Mouse (Mus musculus) embryonic facial prominence, embryonic 12.5 days (tissue): ENCODE measurements around the gene Atp2a3. TPM values are rescaled to one million over a fixed set of nuclear protein-coding genes. Genes with fewer than 3 reads are reported as not detected.

Source experiments
- ATAC-seq: fragments of 200-750 bp; cut with Nextera tagmentation; 2 replicates; pipeline ENCODE4 v1.8.0; 2017; ENCODE audit not compliant: insufficient number of reproducible peaks, insufficient read depth, low FRiP score, low TSS enrichment
- H3K27ac ChIP-seq: fragments of 300-500 bp; sonication (generic); 2 replicates; pipeline ENCODE4 v1.5.1; 2016; ENCODE audit warnings: mild to moderate bottlenecking
- H3K27me3 ChIP-seq: fragments of 300-500 bp; sonication (generic); 2 replicates; pipeline ENCODE4 v1.6.1; 2016; ENCODE audit warnings: mild to moderate bottlenecking, moderate library complexity
- H3K36me3 ChIP-seq: fragments of 300-500 bp; sonication (generic); 2 replicates; pipeline ENCODE4 v1.6.1; 2016; ENCODE audit warnings: mild to moderate bottlenecking
- H3K4me1 ChIP-seq: fragments of 300-500 bp; sonication (generic); 2 replicates; pipeline ENCODE4 v1.6.1; 2016
- H3K4me2 ChIP-seq: fragments of 300-500 bp; sonication (generic); replicated peaks from 2 replicates; pipeline ENCODE4 v1.6.1; 2016; ENCODE audit warnings: mild to moderate bottlenecking, moderate library complexity
- H3K4me3 ChIP-seq: fragments of 300-500 bp; sonication (generic); 2 replicates; pipeline ENCODE4 v1.5.1; 2016; ENCODE audit warnings: mild to moderate bottlenecking
- H3K9ac ChIP-seq: fragments of 300-500 bp; sonication (generic); 2 replicates; pipeline ENCODE4 v1.6.1; 2016; ENCODE audit warnings: mild to moderate bottlenecking, moderate library complexity
- H3K9me3 ChIP-seq: fragments of 300-500 bp; sonication (generic); 2 replicates; pipeline ENCODE4 v1.6.1; 2016; ENCODE audit warnings: mild to moderate bottlenecking, moderate library complexity
- whole genome bisulfite sequencing: fragments of 180-500 bp; shearing (Covaris S2); methylation state at CpG from one replicate; pipeline ENCODE4 v1.1.7; 2016; 5-methylcytosine and 5-hydroxymethylcytosine counted together
- microRNA-seq: library from miRNA; unstranded; fragments of <30 nt; microRNA quantifications from one replicate; pipeline ENCODE4, GENCODE M21; 2017
- polyA plus RNA-seq: library from polyadenylated mRNA; unstranded; fragments of >200 nt; fragmentation: Nextera tagmentation; extraction: Ambion mirVana; gene quantifications from 2 replicates; pipeline ENCODE4 v1.2.1, GENCODE M21; 2016

Atp2a3 gene
- polyA plus RNA-seq, 1 experiment from 2014 or later, result 2.3 TPM

DNA sequence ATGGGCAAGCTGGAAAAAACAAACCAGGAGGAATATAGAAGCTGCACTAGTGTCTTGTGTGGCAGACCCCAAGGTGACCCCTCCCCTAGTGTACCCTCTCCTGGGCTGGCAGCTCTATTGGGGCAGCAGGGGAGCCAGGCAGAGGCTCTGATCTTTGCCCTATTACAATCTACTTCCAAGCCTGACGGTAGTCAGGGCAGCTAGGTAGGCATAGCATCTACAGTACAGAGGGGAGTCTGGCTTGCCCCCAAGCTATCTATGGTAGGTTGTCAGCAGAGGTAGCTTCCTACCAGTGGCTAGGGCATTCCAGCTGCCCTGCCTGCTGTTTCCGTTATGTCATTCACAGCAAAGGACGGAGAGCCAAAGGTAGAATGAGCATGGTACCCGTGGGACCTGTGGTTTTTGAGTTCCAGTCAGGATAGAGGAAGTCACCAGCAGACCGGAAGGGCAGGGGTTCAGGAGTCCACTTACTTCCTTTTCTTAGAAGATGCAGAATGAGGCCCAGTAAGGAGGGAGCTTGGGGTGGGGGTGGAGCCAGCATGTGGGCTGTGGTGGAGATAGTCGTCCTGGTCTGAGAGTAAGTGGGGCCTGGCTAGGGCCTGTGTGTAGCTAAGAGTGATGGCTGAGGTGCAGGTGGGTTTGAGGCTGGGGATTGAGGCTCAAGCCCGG is 63.4 kb downstream of the Atp2a3 start:
- Histone ChIP-seq H3K27ac (no peak overlapping the region), H3K27me3 (peaks cover 26% of the 10 kb centered on the region), H3K36me3 (no peaks in the 10 kb centered on the region), H3K9me3 (no peaks in the 10 kb centered on the region), H3K4me3 (no peak overlapping the region), H3K4me2 (no peak overlapping the region), H3K9ac (no peak overlapping the region), H3K4me1 (peaks cover 24% of the 10 kb centered on the region)
- WGBS, result 44% methylated on average over 7 of the region's 7 CpGs
- no peak for ATAC-seq

DNA sequence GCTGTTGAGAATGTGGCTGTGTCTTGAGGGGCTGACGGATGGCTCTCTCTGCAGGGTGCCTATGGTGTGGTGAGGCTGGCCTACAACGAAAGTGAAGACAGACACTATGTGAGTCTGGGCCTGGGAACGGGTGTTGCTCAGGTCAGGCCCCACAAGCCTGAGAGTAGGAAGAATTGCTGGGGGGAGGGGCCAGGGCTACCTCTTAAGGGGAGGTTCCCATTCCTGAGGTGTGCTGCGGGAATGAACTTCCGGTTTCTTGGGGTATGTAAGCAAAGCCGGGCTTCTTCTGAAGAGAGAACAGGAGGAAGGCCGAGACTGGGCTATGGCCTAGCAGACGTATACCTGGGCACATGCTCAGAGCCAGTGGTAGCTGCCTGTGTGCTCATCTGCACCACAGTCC is 66.0 kb downstream of the Atp2a3 start:
- H3K4me3 ChIP-seq, result no peak overlapping the region
- no peak overlapping the region for H3K9ac ChIP-seq
- ATAC-seq, result no peak
- H3K27ac ChIP-seq, result no peak overlapping the region
- peaks cover 22% of the 10 kb centered on the region for H3K4me1 ChIP-seq
- H3K9me3 ChIP-seq, result no peaks in the 10 kb centered on the region
- no peak overlapping the region for H3K4me2 ChIP-seq
- H3K27me3 ChIP-seq, result peaks cover under 1% of the 10 kb centered on the region; the same call in 1 of the 2 replicates
- H3K36me3 ChIP-seq, result no peaks in the 10 kb centered on the region
- 46% methylated on average over 8 of the region's 8 CpGs for WGBS

DNA sequence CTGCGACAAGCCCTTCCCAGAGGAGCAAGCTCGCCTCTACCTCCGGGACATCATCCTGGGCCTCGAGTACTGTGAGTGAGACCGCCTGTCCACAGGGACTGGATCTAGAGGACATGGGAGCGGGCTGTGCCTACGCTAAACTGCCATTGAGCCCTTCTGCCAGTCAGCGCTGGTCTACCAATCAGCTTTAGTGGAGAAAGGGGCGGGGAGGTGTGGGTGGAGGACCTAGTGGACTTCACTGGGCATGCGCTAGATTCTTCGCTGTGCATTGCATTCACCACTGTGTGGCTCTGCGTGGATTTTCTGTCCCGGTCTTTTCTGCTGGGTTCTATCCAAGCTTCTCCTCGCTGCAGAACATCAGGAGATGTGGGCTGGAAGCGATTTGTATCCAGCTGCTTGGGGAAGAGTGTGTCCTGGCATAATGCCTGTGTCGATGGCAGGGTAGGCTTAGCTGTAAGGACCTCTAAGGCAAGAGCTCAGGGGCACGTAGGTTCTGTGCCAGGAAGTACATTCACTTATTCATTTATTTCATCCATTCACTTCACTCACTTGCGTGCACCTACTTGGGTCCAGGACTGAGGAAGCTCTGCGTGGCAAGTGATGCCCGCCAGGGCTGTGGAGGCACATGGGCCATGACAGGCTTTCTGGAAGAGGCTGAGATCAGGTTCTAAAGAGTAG is 70.0 kb downstream of the Atp2a3 start:
- Histone ChIP-seq H3K9me3 (no peaks in the 10 kb centered on the region), H3K4me3 (peak overlapping the region; percentile 34), H3K4me1 (peaks cover 5% of the 10 kb centered on the region), H3K9ac (peak overlapping the region; percentile 38; the same call in 1 of the 2 replicates), H3K27me3 (no peaks in the 10 kb centered on the region), H3K27ac (peak overlapping the region; percentile 76), H3K4me2 (peak overlapping the region; percentile 57), H3K36me3 (no peaks in the 10 kb centered on the region)
- WGBS, result 26% methylated on average over 20 of the region's 20 CpGs
- ATAC-seq, result peak; percentile 92

DNA sequence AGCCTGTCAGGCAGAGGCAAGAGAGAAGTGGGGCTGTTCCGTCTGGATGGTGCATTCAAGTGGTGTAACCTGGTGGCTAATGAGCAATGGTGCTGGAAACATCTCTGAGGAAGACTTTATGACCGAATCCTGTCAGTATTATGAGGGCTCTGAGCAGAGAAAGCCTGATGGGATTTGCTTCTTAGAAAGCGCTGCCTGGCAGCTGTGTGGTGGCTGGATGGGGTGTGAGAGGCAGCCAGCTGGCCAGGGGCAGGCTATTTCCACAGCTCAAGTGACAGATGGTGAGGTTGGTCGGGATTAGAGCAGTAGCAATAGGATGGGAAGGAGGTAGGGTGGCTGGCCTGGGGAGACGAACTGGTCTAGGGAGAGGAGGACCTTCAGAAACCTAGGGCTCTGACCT is 70.6 kb downstream of the Atp2a3 start:
- H3K36me3 ChIP-seq, result no peaks in the 10 kb centered on the region
- peak overlapping the region; percentile 76 for H3K27ac ChIP-seq
- no peaks in the 10 kb centered on the region for H3K27me3 ChIP-seq
- no peak overlapping the region for H3K4me3 ChIP-seq
- ATAC-seq, result no peak
- WGBS, result 77% methylated on average over 5 of the region's 5 CpGs
- H3K9me3 ChIP-seq, result no peaks in the 10 kb centered on the region
- peak overlapping the region; percentile 57 for H3K4me2 ChIP-seq
- peaks cover 5% of the 10 kb centered on the region for H3K4me1 ChIP-seq
- H3K9ac ChIP-seq, result peak overlapping the region; percentile 37; the same call in 1 of the 2 replicates

DNA sequence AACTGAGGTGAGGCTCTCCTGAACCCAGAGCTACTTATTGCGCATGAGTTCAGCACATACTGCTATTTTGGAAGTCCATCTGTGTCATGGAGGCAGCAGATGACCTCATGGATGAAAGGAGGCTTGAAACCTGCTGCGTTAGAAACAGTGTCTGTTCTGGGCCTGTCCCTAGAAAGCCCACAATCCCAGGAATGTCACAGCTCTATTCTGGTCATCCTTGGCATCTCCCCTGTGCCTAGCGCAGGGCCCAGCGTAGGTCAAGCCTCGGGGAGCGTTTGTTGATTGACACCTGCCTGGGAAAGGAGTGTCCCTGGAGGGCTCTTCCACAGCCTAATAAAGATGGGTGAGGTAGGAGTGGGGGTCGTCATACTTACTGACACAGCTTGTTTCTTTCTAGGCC is 75.1 kb downstream of the Atp2a3 start:
- no peak for ATAC-seq
- Histone ChIP-seq H3K4me1 (peaks cover 4% of the 10 kb centered on the region), H3K9ac (no peak overlapping the region), H3K27ac (no peak overlapping the region), H3K4me3 (no peak overlapping the region), H3K27me3 (no peaks in the 10 kb centered on the region), H3K36me3 (no peaks in the 10 kb centered on the region; the same call in 1 of the 2 replicates), H3K9me3 (no peaks in the 10 kb centered on the region), H3K4me2 (no peak overlapping the region)
- WGBS, result 92% methylated on average over 7 of the region's 7 CpGs

DNA sequence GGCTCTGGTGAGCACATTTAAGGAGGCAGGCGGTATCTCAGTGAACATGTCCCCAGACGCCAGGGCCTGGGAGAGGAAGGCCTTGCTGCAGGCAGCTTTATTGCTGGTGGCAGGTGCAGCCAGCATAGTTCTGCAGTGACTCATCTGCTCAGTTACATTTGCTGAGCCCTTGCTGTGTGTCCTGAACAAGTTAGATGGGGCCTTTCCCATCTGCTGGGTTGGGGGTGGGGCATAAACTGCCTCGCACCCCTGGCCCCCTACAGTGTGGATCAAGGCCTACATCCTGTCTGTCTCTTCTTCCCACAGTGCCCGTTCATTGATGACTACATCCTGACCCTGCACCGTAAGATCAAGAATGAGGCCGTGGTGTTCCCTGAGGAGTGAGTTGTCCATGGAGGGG is 75.9 kb downstream of the Atp2a3 start:
- Histone ChIP-seq H3K9me3 (no peaks in the 10 kb centered on the region), H3K36me3 (no peaks in the 10 kb centered on the region; the same call in 1 of the 2 replicates), H3K4me2 (no peak overlapping the region), H3K27ac (no peak overlapping the region), H3K4me3 (no peak overlapping the region), H3K4me1 (no peaks in the 10 kb centered on the region), H3K27me3 (no peaks in the 10 kb centered on the region), H3K9ac (no peak overlapping the region)
- 59% methylated on average over 6 of the region's 6 CpGs for WGBS
- no peak for ATAC-seq

DNA sequence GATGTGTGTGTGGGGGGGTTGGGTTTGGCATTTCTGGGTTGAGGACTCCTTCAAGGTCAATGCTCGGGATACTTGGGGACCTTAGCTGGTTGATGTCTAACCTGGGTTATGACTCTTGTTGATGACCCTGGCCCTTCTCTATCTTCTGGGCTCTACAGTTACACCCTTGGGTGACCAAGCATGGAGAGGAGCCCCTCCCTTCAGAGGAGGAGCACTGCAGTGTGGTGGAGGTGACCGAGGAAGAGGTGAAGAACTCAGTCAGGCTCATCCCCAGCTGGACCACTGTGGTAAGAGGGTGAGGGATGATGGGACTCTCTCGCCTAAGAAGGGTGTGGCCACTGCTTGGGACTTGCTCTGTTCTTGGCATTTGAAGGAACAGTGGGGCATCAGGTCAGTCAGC is 76.7 kb downstream of the Atp2a3 start:
- no peaks in the 10 kb centered on the region for H3K9me3 ChIP-seq
- H3K4me2 ChIP-seq, result no peak overlapping the region
- 85% methylated on average over 3 of the region's 3 CpGs for WGBS
- H3K27ac ChIP-seq, result no peak overlapping the region
- no peak overlapping the region for H3K4me3 ChIP-seq
- no peaks in the 10 kb centered on the region for H3K4me1 ChIP-seq
- H3K9ac ChIP-seq, result no peak overlapping the region
- no peaks in the 10 kb centered on the region for H3K27me3 ChIP-seq
- ATAC-seq, result no peak
- H3K36me3 ChIP-seq, result no peaks in the 10 kb centered on the region; the same call in 1 of the 2 replicates

DNA sequence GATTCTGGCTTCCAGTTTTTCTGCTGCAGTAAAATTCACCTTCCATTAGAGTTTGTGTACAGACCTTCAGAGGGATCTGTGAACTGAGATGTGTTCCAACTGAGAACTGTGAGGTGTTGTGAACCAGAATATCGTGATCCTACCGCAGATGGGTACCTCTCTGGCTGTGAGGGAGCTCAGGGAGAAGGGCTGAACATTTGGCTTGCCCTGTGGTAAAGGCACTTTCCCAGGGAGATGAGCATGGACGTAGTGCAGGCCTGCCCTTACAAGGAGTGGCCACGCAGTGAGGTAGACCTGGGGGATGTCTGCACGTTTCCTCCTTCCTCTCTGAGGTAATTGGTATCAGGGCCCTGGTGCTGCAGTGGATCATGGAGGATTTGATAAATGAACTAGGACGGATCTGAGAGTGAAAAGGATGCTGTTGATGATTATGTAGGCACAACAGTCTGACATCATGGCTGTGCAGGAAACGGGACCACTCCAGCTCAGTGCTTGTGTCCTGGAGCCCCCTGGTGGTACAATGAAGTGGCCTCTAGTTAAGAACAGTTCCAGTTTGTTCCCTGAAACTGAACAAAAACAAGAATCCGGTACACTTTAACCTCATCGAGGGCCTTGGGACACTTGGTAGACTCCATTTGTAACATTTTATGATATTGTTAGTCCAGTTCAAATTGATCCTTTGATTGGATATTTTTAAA is 78.3 kb downstream of the Atp2a3 start:
- H3K9ac ChIP-seq, result no peak overlapping the region
- no peak overlapping the region for H3K4me3 ChIP-seq
- ATAC-seq, result no peak
- no peaks in the 10 kb centered on the region; the same call in 1 of the 2 replicates for H3K36me3 ChIP-seq
- H3K4me1 ChIP-seq, result 0 out of 2 replicates have a peak, but pooled peaks cover 4% of the 10 kb centered on the region
- 57% methylated on average over 9 of the region's 9 CpGs for WGBS
- H3K4me2 ChIP-seq, result no peak overlapping the region
- no peak overlapping the region for H3K27ac ChIP-seq
- no peaks in the 10 kb centered on the region for H3K9me3 ChIP-seq
- H3K27me3 ChIP-seq, result no peaks in the 10 kb centered on the region

Small RNA genes lying within 50 kb of the gene (microRNA-seq; reads per million reads assigned to microRNA genes)
- not detected for gene Gm44467

Other genes with a start within 250 kb of the Atp2a3 start
- 4.7 and 5.2 TPM in 2 replicates for gene Cyb5d2, start 165.0 kb upstream of the Atp2a3 start, polyA plus RNA-seq
- 9.8 and 10.5 TPM in 2 replicates for gene Zzef1, start 164.9 kb upstream of the Atp2a3 start, polyA plus RNA-seq
- gene P2rx1, start 37.9 kb downstream of the Atp2a3 start, polyA plus RNA-seq, result 0.98 and 1.0 TPM in 2 replicates
- gene Camkk1, start 57.8 kb downstream of the Atp2a3 start, polyA plus RNA-seq, result 10.6 and 11.0 TPM in 2 replicates
- 14.2 and 14.9 TPM in 2 replicates for gene Ncbp3, start 86.6 kb downstream of the Atp2a3 start, polyA plus RNA-seq
- 0.50 and 0.51 TPM in 2 replicates for gene Itgae, start 129.4 kb downstream of the Atp2a3 start, polyA plus RNA-seq
- 18.2 and 18.4 TPM in 2 replicates for gene Haspin, start 177.1 kb downstream of the Atp2a3 start, polyA plus RNA-seq
- 0.42 and 0.60 TPM in 2 replicates for gene P2rx5, start 199.3 kb downstream of the Atp2a3 start, polyA plus RNA-seq
- gene Emc6, start 215.9 kb downstream of the Atp2a3 start, polyA plus RNA-seq, result 99.7 and 104 TPM in 2 replicates
- 206 and 211 TPM in 2 replicates for gene Tax1bp3, start 215.9 kb downstream of the Atp2a3 start, polyA plus RNA-seq
- gene Ctns, start 237.9 kb downstream of the Atp2a3 start, polyA plus RNA-seq, result 24.5 and 26.5 TPM in 2 replicates
- gene Shpk, start 238.3 kb downstream of the Atp2a3 start, polyA plus RNA-seq, result 2.0 and 2.1 TPM in 2 replicates